Mouse (Mus musculus) testis, adult 2 months (tissue): ENCODE measurements around the gene Zdhhc12.

Experiments
- CTCF ChIP-seq: fragments of 200-500 bp; IDR thresholded peaks from 2 replicates; pipeline ENCODE4 v1.5.1; 2012; ENCODE audit warnings: low read depth, mild to moderate bottlenecking, inconsistent platforms, low read length, moderate library complexity; ENCODE audit not compliant: control insufficient read depth, insufficient read depth, insufficient replicate concordance
- POLR2A ChIP-seq: fragments of 200-500 bp; IDR thresholded peaks from 2 replicates; pipeline ENCODE4 v1.6.1; 2012; ENCODE audit warnings: low read depth, mild to moderate bottlenecking, inconsistent platforms, low read length, moderate library complexity; ENCODE audit not compliant: control insufficient read depth

DNA sequence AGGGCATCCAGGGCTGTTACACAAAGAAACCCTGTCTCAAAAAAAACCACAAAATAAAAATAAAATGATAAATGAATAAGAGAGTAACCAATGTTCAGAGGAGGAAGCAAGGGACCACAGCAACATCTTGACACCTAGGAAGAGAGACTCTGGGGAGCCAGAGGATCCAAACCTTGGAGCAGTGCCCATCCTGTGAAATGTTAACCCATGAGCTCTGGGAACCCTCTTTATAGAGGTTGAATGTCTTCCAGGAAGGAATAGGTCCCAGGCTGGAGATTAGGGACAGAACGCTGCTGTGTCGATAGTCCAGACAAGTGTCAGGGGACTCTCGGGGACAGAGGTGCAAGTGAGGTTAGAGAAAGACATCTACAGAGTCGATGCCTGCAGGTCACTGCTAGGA is 26.8 kb upstream of the Zdhhc12 start:
- no peak for TF ChIP-seq CTCF
- TF ChIP-seq POLR2A = no peak
